Mouse (Mus musculus): ENCODE results near the gene Emc1. TPM values are rescaled to one million over a fixed set of nuclear protein-coding genes. Genes with fewer than 3 reads are reported as not detected.
"Not testable (repeated sequence)": the region's sequence is repeated elsewhere in the genome, so short reads cannot be mapped to it uniquely, and the experiment has no call there.

The Emc1 gene
- polyA plus RNA-seq, 1 experiment from 2014 or later, result 22.6 TPM

- no peak overlapping the region for H3K9ac ChIP-seq
- H3K4me2 ChIP-seq, result no peak overlapping the region
- no peaks in the 10 kb centered on the region for H3K9me3 ChIP-seq
- no peak overlapping the region for H3K4me3 ChIP-seq (replicated peaks)
- no peaks in the 10 kb centered on the region for H3K27me3 ChIP-seq (replicated peaks)
- no peak overlapping the region for H3K27ac ChIP-seq
- peaks cover 63% of the 10 kb centered on the region for H3K36me3 ChIP-seq
- no peak for ATAC-seq (ENCODE audit: insufficient read depth, low FRiP score, low read depth)
- no peaks in the 10 kb centered on the region for H3K4me1 ChIP-seq
- WGBS, result 92% methylated on average over 3 of the region's 3 CpGs
Observed at GRCm38 (mm10) chr4:139367336-139367735, 14.9 kb downstream of the Emc1 start.

- Histone ChIP-seq H3K9ac (no peak overlapping the region), H3K27me3 (replicated peaks) (no peaks in the 10 kb centered on the region), H3K4me2 (no peak overlapping the region), H3K4me3 (replicated peaks) (no peak overlapping the region), H3K36me3 (peaks cover 62% of the 10 kb centered on the region), H3K4me1 (no peaks in the 10 kb centered on the region), H3K27ac (no peak overlapping the region), H3K9me3 (no peaks in the 10 kb centered on the region)
- WGBS, result 92% methylated on average over 5 of the region's 5 CpGs
- ATAC-seq (ENCODE audit: insufficient read depth, low FRiP score, low read depth), result no peak
Observed at GRCm38 (mm10) chr4:139368038-139368437, 15.7 kb downstream of the Emc1 start.

- H3K36me3 ChIP-seq, result peaks cover 54% of the 10 kb centered on the region
- 93% methylated on average over 4 of the region's 4 CpGs for WGBS
Observed at GRCm38 (mm10) chr4:139373130-139373529, 20.7 kb downstream of the Emc1 start.

GRCm38 (mm10) chr4:139373531-139373930 lies 21.1 kb downstream of the Emc1 start:
- no peak overlapping the region for H3K4me2 ChIP-seq
- H3K27me3 ChIP-seq (replicated peaks), result no peaks in the 10 kb centered on the region
- ATAC-seq (ENCODE audit: insufficient read depth, low FRiP score, low read depth), result no peak
- H3K36me3 ChIP-seq, result peaks cover 54% of the 10 kb centered on the region
- no peaks in the 10 kb centered on the region for H3K9me3 ChIP-seq
- no peaks in the 10 kb centered on the region for H3K4me1 ChIP-seq
- H3K9ac ChIP-seq, result no peak overlapping the region
- H3K27ac ChIP-seq, result no peak overlapping the region
- no peak overlapping the region for H3K4me3 ChIP-seq (replicated peaks)
- WGBS, result 86% methylated on average over 10 of the region's 10 CpGs

More at GRCm38 (mm10) chr4:139373130-139373529, 20.7 kb downstream of the Emc1 start:
- H3K4me2 ChIP-seq, result no peak overlapping the region
- H3K9ac ChIP-seq, result no peak overlapping the region
- no peak for ATAC-seq (ENCODE audit: insufficient read depth, low FRiP score, low read depth)
- no peaks in the 10 kb centered on the region for H3K4me1 ChIP-seq
- H3K27ac ChIP-seq, result no peak overlapping the region
- no peak overlapping the region for H3K4me3 ChIP-seq (replicated peaks)
- H3K9me3 ChIP-seq, result no peaks in the 10 kb centered on the region
- H3K27me3 ChIP-seq (replicated peaks), result no peaks in the 10 kb centered on the region

GRCm38 (mm10) chr4:139379719-139380118 lies 27.3 kb downstream of the Emc1 start:
- no peaks in the 10 kb centered on the region for H3K9me3 ChIP-seq

GRCm38 (mm10) chr4:139380207-139380748 lies 27.9 kb downstream of the Emc1 start:
- Histone ChIP-seq H3K4me2 (peak overlapping the region; percentile 62), H3K27ac (peak overlapping the region; percentile 90), H3K36me3 (peaks cover 3% of the 10 kb centered on the region; the same call in 1 of the 2 replicates), H3K27me3 (replicated peaks) (no peaks in the 10 kb centered on the region), H3K9ac (peak overlapping the region; percentile 76), H3K9me3 (no peaks in the 10 kb centered on the region), H3K4me3 (replicated peaks) (peak overlapping the region; percentile 93), H3K4me1 (peaks cover 18% of the 10 kb centered on the region)
- ATAC-seq (ENCODE audit: insufficient read depth, low FRiP score, low read depth), result peak; percentile 97
- under 1% methylated on average over 51 of the region's 54 CpGs for WGBS

More at GRCm38 (mm10) chr4:139379719-139380118, 27.3 kb downstream of the Emc1 start:
- no peak for ATAC-seq (ENCODE audit: insufficient read depth, low FRiP score, low read depth)
- Histone ChIP-seq H3K4me1 (peaks cover 18% of the 10 kb centered on the region), H3K4me3 (replicated peaks) (peak overlapping the region; percentile 93), H3K9ac (peak overlapping the region; percentile 67), H3K4me2 (peak overlapping the region; percentile 62), H3K27ac (peak overlapping the region; percentile 90), H3K36me3 (peaks cover 9% of the 10 kb centered on the region), H3K27me3 (replicated peaks) (no peaks in the 10 kb centered on the region)
- WGBS, result 11% methylated on average over 8 of the region's 8 CpGs

- Histone ChIP-seq H3K9ac (peak overlapping the region; percentile 76), H3K27me3 (replicated peaks) (no peaks in the 10 kb centered on the region), H3K9me3 (no peaks in the 10 kb centered on the region), H3K27ac (peak overlapping the region; percentile 81), H3K4me1 (peaks cover 22% of the 10 kb centered on the region), H3K4me3 (replicated peaks) (peak overlapping the region; percentile 93), H3K4me2 (peak overlapping the region; percentile 89), H3K36me3 (no peaks in the 10 kb centered on the region)
- 2% methylated on average over 44 of the region's 44 CpGs for WGBS
- peak; percentile 40 for ATAC-seq (ENCODE audit: insufficient read depth, low FRiP score, low read depth)
Observed at GRCm38 (mm10) chr4:139380775-139381451, 28.5 kb downstream of the Emc1 start.

- Histone ChIP-seq H3K9ac (peak overlapping the region; percentile 76), H3K27me3 (replicated peaks) (no peaks in the 10 kb centered on the region), H3K36me3 (no peaks in the 10 kb centered on the region), H3K4me1 (peaks cover 23% of the 10 kb centered on the region), H3K27ac (no peak overlapping the region), H3K4me3 (replicated peaks) (peak overlapping the region; percentile 93), H3K4me2 (peak overlapping the region; percentile 89), H3K9me3 (no peaks in the 10 kb centered on the region)
- 40% methylated on average over 4 of the region's 4 CpGs for WGBS
- no peak for ATAC-seq (ENCODE audit: insufficient read depth, low FRiP score, low read depth)
Observed at GRCm38 (mm10) chr4:139381452-139381845, 29.1 kb downstream of the Emc1 start.

- Histone ChIP-seq H3K4me2 (peak overlapping the region; percentile 34; the same call in 1 of the 2 replicates), H3K36me3 (no peaks in the 10 kb centered on the region), H3K27me3 (replicated peaks) (no peaks in the 10 kb centered on the region), H3K4me3 (replicated peaks) (peak overlapping the region; percentile 11; the same call in 1 of the 2 replicates), H3K9me3 (no peaks in the 10 kb centered on the region), H3K27ac (no peak overlapping the region), H3K4me1 (peaks cover 26% of the 10 kb centered on the region), H3K9ac (no peak overlapping the region)
- WGBS, result 58% methylated on average over 7 of the region's 7 CpGs
- ATAC-seq (ENCODE audit: insufficient read depth, low FRiP score, low read depth), result no peak
Observed at GRCm38 (mm10) chr4:139382231-139382630, 29.8 kb downstream of the Emc1 start.

- Histone ChIP-seq H3K27ac (peak overlapping the region; percentile 51; the same call in 1 of the 2 replicates), H3K4me1 (peaks cover 32% of the 10 kb centered on the region), H3K36me3 (peaks cover 15% of the 10 kb centered on the region; the same call in 1 of the 2 replicates)
- H3K4me2 ChIP-seq; H3K9ac ChIP-seq; H3K9me3 ChIP-seq; H3K4me3 ChIP-seq (replicated peaks); ATAC-seq (ENCODE audit: insufficient read depth, low FRiP score, low read depth); H3K27me3 ChIP-seq (replicated peaks): not testable (repeated sequence)
- 81% methylated on average over 5 of the region's 5 CpGs for WGBS
Observed at GRCm38 (mm10) chr4:139385841-139386240, 33.5 kb downstream of the Emc1 start.

GRCm38 (mm10) chr4:139386869-139387319 lies 34.5 kb downstream of the Emc1 start:
- Histone ChIP-seq H3K4me1 (peaks cover 28% of the 10 kb centered on the region), H3K27ac (peak overlapping the region; percentile 93), H3K4me3 (replicated peaks) (peak overlapping the region; percentile 1; the same call in 1 of the 2 replicates), H3K36me3 (peaks cover 23% of the 10 kb centered on the region), H3K27me3 (replicated peaks) (no peaks in the 10 kb centered on the region), H3K9ac (no peak overlapping the region), H3K4me2 (peak overlapping the region; percentile 44), H3K9me3 (no peaks in the 10 kb centered on the region)
- 22% methylated on average over 6 of the region's 6 CpGs for WGBS
- peak; percentile 88 for ATAC-seq (ENCODE audit: insufficient read depth, low FRiP score, low read depth)

GRCm38 (mm10) chr4:139389557-139389956 lies 37.2 kb downstream of the Emc1 start:
- no peaks in the 10 kb centered on the region for H3K27me3 ChIP-seq (replicated peaks)
- 77% methylated on average over 4 of the region's 4 CpGs for WGBS
- no peak overlapping the region for H3K9ac ChIP-seq
- no peaks in the 10 kb centered on the region for H3K9me3 ChIP-seq
- no peak overlapping the region for H3K4me2 ChIP-seq
- no peak overlapping the region for H3K4me3 ChIP-seq (replicated peaks)
- ATAC-seq (ENCODE audit: insufficient read depth, low FRiP score, low read depth), result no peak
- peaks cover 44% of the 10 kb centered on the region for H3K36me3 ChIP-seq
- H3K27ac ChIP-seq, result no peak overlapping the region
- peaks cover 18% of the 10 kb centered on the region for H3K4me1 ChIP-seq
